Mouse (Mus musculus) megakaryocyte, embryonic 14.5 days (primary cell): ENCODE measurements around the gene Olfr490.

ENCODE experiments used
- FLI1 ChIP-seq: IDR thresholded peaks from 2 replicates; pipeline ENCODE4 v1.6.1; 2012; ENCODE audit warnings: low read length, inconsistent platforms, mixed read lengths
- GATA1 ChIP-seq: IDR thresholded peaks from 3 replicates; pipeline ENCODE4 v1.6.1; 2012; ENCODE audit warnings: mixed read lengths, low read length, inconsistent platforms, borderline replicate concordance

DNA sequence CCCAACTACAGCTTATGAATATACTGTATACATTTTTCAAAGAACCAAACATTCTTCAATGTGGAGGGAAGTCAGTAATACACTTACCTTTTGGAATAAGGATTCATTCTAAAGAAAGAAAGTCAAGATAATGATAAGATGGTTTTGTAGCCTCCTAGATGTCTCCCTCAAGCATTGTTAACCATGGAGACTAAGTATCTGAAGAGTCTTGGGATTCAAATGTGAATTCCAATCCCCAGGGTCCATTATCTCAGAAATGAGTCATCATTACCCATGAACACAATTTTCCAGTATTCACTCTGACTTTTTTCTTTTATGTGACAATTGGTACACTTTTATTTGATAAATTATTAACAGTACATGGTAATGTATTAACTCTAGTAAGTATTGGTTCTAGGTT, at the start of gene Olfr490:
- no peak for TF ChIP-seq GATA1
- no peak for TF ChIP-seq FLI1
